Comparison of ENCODE assay signal across 13 mouse cellular contexts in genomic region chr2:63878477-63878876, GRCm38 (mm10).
"Had no signal": no experiment of that assay in that cellular context is flagged by ENCODE, and none has a peak within 500 bp of the region (broad histone marks: within the 10 kb centered on the region; RNA-seq: fewer than 3 reads in every experiment).

No protein-coding gene starts in this region.

- H3K27ac ChIP-seq: kidney, postnatal 0 days; limb, embryonic 15.5 days; liver, embryonic 12.5 days; lung, embryonic 15.5 days; midbrain, embryonic 15.5 days; neural tube, embryonic 13.5 days; stomach, embryonic 15.5 days had no signal

- DNase-seq: kidney, postnatal 36 days; layer of hippocampus, adult 9-11 months; layer of hippocampus, postnatal 36 days; right cerebral cortex, postnatal 14 days; thymus, adult 2 months; thymus, postnatal 25 days had no signal

- H3K36me3 ChIP-seq: limb, embryonic 15.5 days; liver, embryonic 12.5 days; lung, embryonic 15.5 days; midbrain, embryonic 15.5 days; neural tube, embryonic 13.5 days; stomach, embryonic 15.5 days had no signal

- H3K9me3 ChIP-seq: limb, embryonic 15.5 days; liver, embryonic 12.5 days; lung, embryonic 15.5 days; midbrain, embryonic 15.5 days; neural tube, embryonic 13.5 days; stomach, embryonic 15.5 days had no signal

- H3K9ac ChIP-seq: limb, embryonic 15.5 days; liver, embryonic 12.5 days; lung, embryonic 15.5 days; midbrain, embryonic 15.5 days; neural tube, embryonic 13.5 days; stomach, embryonic 15.5 days had no signal

- ATAC-seq: liver, embryonic 12.5 days; midbrain, embryonic 15.5 days had no signal

- H3K4me3 ChIP-seq: limb, embryonic 15.5 days; liver, embryonic 12.5 days; lung, embryonic 15.5 days; midbrain, embryonic 15.5 days; neural tube, embryonic 13.5 days; stomach, embryonic 15.5 days had no signal

- H3K4me1 ChIP-seq: limb, embryonic 15.5 days; liver, embryonic 12.5 days; lung, embryonic 15.5 days; midbrain, embryonic 15.5 days; neural tube, embryonic 13.5 days; stomach, embryonic 15.5 days had no signal

- H3K4me2 ChIP-seq: limb, embryonic 15.5 days; liver, embryonic 12.5 days; lung, embryonic 15.5 days; midbrain, embryonic 15.5 days; neural tube, embryonic 13.5 days; stomach, embryonic 15.5 days had no signal

- H3K27me3 ChIP-seq: limb, embryonic 15.5 days; liver, embryonic 12.5 days; lung, embryonic 15.5 days; midbrain, embryonic 15.5 days; neural tube, embryonic 13.5 days; stomach, embryonic 15.5 days had no signal
